Mouse (Mus musculus) embryo, embryonic 10 days (tissue): ENCODE measurements around the gene Styxl1.

Experiments
- DNase-seq: peaks from one replicate; pipeline ENCODE4 v3.0.0-alpha.2; 2015; ENCODE audit warnings: low spot score

The Styxl1 gene

DNA sequence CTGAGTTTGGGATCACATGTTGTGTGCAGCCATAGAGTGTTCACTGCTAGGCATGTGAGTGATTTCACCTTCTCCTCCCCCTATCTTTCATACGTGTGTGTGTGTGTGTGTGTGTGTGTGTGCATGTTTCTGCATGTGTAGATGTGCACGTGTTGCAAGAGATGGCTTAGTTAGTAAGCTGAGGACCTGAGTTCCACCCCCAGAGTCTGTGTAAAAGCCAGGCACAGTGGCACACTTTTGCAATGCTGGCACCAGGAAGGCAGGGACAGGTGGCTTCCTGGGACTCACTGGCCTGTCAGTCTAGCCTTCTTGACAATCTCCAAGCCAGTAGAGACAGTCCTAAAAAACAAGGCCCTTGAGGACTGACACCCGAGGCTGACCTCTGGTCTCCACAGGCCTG, 13.2 kb downstream of the Styxl1 start:
- no peak for DNase-seq

DNA sequence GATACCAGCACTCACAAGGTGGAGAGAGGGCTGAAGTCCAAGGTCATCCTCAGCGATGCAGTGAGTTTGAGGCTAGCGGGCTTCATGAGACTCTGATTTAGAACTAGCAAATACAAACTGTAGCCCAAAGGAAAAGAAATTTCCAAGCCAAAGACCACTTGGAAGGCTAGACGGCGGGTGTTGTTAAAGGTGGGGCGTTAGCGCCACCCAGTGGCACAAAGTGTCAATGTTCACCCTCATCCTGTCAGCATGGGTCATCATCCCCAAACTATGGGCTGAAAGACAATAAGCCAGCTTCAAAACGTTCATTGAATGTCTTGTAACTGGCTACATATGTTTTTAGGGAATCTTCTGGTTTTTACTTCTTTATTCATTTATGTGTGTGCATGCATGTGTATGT, 14.7 kb downstream of the Styxl1 start:
- peak; percentile 84 for DNase-seq

GRCm38 (mm10) chr5:135761881-135762280, 16.3 kb downstream of the Styxl1 start:
- no peak for DNase-seq

DNA sequence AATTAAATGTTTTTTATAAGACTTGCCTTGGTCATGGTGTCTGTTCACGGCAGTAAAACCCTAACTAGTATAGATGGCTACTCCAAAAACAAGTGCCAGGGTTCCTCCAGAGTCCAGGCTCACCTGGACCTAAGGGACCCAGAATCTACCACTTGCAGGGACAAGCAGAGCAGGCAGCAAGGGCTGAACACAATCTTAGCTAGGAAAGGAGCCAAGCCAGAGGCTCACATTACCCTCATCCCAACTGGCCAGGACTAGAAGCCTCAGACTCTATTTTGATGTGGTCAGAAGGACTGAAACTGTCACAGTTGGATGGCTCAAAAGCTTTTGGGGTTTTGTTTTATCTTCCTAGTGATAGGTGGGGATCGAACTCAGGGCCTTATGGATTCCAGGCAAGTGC, 26.6 kb downstream of the Styxl1 start:
- DNase-seq, result no peak

DNA sequence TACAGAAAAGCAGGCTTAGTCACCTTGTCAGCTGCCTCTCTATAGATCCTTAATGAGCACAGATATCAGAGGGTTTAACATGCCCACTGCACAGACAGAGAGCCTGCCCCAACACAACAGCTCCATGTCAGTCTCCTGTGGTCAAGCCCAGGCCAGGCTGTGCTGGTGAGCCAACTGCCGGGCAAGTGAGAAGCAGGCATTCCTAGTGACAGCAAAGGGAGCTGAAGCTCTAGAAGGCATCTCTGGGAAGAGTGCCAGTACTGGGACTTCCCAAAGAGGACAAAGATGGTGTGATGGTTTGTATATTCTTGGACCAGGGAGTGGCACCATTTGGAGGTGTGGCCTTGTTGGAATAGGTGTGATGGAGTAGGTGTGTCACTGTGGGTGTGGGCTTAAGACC, 27.1 kb downstream of the Styxl1 start:
- no peak for DNase-seq

DNA sequence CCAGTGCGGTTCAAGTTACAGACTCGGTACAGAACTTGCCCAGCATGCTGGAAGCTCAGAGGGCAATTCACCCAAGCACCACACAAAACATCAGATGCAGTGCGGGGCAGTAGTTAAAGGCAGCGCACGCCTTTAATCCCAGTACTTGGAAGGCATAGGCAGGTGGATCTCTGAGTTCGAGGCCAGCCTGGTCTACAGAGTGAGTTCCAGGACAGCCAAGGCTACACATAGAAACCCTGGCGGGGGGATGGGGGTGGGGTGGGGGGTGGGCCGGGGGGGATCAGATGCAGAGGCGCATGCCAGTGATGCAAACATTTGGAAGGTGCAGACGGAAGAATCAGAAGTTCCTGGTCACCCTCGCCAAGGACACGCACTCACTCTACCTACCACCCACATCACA, 33.4 kb downstream of the Styxl1 start:
- DNase-seq, result no peak

GRCm38 (mm10) chr5:135743741-135744609, 34.2 kb downstream of the Styxl1 start, which contains the start of gene Tmem120a:
TSS of gene Tmem120a (minus strand) at chr5:135744448.
- peak; percentile 96 for DNase-seq

- DNase-seq, result peak; percentile 70
Measured at GRCm38 (mm10) chr5:135742941-135743740, 35.0 kb downstream of the Styxl1 start.

- peak; percentile 25 for DNase-seq
Measured at GRCm38 (mm10) chr5:135742156-135742555, 36.0 kb downstream of the Styxl1 start.

DNA sequence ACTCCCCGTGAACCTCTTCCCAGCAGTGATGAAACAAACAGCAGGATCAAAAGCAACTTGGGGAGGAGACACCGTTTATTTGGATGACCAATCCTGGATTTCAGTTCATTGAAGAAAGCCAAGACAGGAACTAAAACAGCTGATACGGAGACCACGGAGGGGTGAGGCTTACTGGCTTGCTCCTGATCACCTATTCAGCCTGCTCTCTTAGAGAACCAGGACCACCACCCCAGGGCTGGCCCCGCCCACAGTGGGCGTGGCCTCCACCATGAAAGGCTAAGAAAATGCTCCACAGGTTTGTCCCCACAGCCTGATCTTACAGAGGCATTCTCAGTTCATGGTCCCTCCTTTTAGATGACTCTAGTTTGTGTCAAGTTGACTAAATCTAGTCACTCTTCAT, 39.9 kb downstream of the Styxl1 start:
- no peak for DNase-seq

GRCm38 (mm10) chr5:135737154-135737553, 41.0 kb downstream of the Styxl1 start:
- no peak for DNase-seq

GRCm38 (mm10) chr5:135736544-135736943, 41.6 kb downstream of the Styxl1 start:
- no peak for DNase-seq

- DNase-seq, result no peak
Measured at GRCm38 (mm10) chr5:135735741-135736140, 42.4 kb downstream of the Styxl1 start.

DNA sequence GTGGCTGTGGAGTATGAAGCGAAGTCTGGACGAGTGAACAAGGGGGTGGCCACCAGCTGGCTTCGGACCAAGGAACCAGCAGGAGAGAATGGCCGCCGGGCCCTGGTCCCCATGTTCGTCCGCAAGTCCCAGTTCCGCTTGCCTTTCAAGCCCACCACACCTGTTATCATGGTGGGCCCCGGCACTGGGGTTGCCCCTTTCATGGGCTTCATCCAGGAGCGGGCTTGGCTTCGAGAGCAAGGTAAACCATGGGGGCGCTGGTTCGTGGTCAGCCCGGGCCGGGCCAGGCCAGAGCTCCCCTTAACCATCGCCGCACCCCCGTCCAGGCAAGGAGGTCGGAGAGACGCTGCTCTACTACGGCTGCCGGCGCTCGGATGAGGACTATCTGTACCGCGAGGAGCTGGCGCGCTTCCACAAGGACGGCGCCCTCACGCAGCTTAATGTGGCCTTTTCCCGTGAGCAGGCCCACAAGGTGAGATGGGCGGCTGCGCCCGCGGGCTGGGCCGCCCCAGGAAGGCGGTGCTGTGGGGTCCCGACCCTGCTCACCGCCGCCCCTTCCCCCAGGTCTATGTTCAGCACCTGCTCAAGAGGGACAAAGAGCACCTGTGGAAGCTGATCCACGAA, 44.0 kb downstream of the Styxl1 start:
- DNase-seq, result no peak

- no peak for DNase-seq
Measured at GRCm38 (mm10) chr5:135733071-135733470, 45.1 kb downstream of the Styxl1 start.

DNA sequence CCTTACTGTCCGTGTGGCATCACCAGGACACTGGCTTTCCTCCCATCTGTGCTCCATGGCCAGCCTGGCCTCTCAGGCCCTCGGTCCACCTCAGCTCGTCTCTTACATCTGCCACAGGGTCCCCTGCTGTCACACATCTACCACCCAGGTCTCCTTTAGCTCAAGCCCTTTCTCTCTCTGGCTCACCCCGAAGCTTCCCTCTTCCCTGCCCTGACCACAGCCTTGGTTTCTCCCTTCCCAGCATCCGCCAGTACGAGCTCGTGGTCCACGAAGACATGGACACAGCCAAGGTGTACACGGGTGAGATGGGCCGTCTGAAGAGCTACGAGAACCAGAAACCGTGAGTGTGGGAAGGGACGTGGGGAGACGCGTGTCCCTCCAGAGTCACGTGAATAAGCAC, 46.9 kb downstream of the Styxl1 start:
- DNase-seq, result no peak

- no peak for DNase-seq
Measured at GRCm38 (mm10) chr5:135730916-135731315, 47.3 kb downstream of the Styxl1 start.

GRCm38 (mm10) chr5:135730278-135730677, 47.9 kb downstream of the Styxl1 start:
- DNase-seq, result no peak

- DNase-seq, result no peak
Measured at GRCm38 (mm10) chr5:135729351-135729750, 48.8 kb downstream of the Styxl1 start.

GRCm38 (mm10) chr5:135728361-135728760, 49.8 kb downstream of the Styxl1 start:
- no peak for DNase-seq

- DNase-seq, result no peak
Measured at GRCm38 (mm10) chr5:135727871-135728270, 50.3 kb downstream of the Styxl1 start.

DNA sequence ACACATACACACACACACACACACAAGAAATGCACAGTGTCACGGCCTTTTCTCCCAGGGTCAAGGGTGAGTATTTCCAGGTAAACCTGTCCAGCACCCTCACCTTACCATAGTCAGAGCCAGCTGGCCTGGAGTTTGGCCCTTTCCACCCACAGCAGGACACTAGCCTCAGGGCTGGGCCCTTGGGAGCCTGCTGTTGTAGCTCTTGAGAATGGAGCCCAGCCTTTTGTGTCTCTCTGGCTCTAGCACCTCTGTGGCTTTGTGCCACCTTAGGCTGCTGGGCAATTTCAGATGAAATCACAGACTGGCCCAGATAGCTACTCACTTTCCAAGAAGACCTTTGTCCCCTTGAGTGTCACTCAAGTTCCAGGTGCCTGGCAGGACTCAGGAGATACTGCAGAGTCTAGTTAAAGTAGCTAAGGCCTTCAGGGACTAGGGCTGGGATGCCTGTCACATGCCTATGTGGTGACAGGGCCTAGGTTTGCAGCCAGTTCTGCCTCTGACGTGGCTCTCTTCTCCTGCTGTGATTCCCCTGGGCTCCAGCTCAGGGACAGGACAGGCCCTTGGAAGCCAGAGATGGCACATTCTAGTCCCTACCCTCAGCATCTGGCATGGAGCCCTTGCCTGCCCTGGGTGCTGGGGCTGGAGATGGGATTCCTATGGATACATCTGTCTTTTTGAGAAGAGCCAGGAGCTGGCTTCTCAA, 51.4 kb downstream of the Styxl1 start:
- no peak for DNase-seq
